Mouse (Mus musculus): ENCODE results near the gene Cltc. TPM values are rescaled to one million over a fixed set of nuclear protein-coding genes. Genes with fewer than 3 reads are reported as not detected.
A peak's percentile ranks its signal among the peaks of the same experiment; 100 is the strongest.
"Not testable (repeated sequence)": the region's sequence is repeated elsewhere in the genome, so short reads cannot be mapped to it uniquely, and the experiment has no call there.

The Cltc gene
- polyA plus RNA-seq, 1 experiment: 453 TPM

DNA sequence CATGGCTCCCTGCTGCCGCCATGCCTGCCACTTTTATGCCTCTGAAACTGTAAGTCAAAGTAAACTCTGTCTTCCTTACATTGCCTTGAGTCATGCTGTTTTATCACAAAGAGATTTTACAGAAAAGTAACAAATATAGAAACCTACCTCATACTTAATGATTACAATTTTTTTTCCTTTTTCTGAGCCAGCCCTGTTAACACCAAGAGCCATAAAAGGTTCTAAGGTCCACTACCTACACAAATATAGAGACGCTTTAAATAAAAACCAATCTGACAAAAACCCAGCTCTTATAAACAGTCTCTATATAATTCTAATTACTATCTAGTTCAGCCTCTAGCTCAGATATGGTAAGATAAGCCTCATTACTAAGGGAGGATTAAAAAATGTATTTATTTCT is 7.1 kb upstream of the Cltc start:
- H3K27ac ChIP-seq (ENCODE audit: insufficient read depth, low read length): no peak overlapping the region
- H3K9ac ChIP-seq (ENCODE audit: low read depth, poor library complexity, severe bottlenecking): no peak overlapping the region
- peaks cover under 1% of the 10 kb centered on the region; the same call in 1 of the 2 replicates for H3K36me3 ChIP-seq (ENCODE audit: control insufficient read depth, insufficient read depth, low read length, poor library complexity, severe bottlenecking)
- H3K4me3 ChIP-seq (ENCODE audit: low read depth, low read length): no peak overlapping the region
- TF ChIP-seq EP300 (IDR thresholded peaks at IDR 0.05; ENCODE audit: insufficient read depth, low read depth, low read length) (no peak), CTCF (IDR thresholded peaks at IDR 0.05; ENCODE audit: low read depth, low read length) (no peak), POLR2A (IDR thresholded peaks at IDR 0.05; ENCODE audit: insufficient read depth, low read length) (no peak)
- H3K9me3 ChIP-seq (replicated peaks; ENCODE audit: control insufficient read depth, insufficient read depth, low read length, poor library complexity, severe bottlenecking): no peaks in the 10 kb centered on the region; the same call in 1 of the 2 replicates
- no peaks in the 10 kb centered on the region for H3K27me3 ChIP-seq (ENCODE audit: control insufficient read depth, insufficient read depth, low read length, poor library complexity, severe bottlenecking)
- no peaks in the 10 kb centered on the region for H3K4me1 ChIP-seq (ENCODE audit: control insufficient read depth, insufficient read depth, low read length)

DNA sequence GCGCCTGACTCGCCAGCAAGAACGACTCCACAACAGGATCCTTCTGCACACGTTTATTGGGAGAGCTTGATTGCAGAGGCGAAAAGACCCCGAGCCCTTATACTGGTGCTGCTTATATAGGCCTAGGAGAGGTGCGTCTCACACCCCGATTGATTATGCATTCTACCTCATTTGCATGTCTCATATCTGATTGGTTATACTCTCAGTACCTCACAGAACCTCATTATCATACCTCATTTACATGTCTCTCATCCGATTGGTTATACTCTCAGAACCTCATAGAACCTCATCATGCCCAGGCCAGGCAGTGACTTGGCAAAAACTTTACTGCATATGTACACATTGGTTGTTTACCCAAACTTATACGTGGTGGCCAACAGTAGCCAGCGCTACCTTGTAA is 5.8 kb upstream of the Cltc start:
- not testable (repeated sequence) for H3K4me3 ChIP-seq (ENCODE audit: low read depth, low read length); H3K36me3 ChIP-seq (ENCODE audit: control insufficient read depth, insufficient read depth, low read length, poor library complexity, severe bottlenecking); H3K9ac ChIP-seq (ENCODE audit: low read depth, poor library complexity, severe bottlenecking); H3K9me3 ChIP-seq (replicated peaks; ENCODE audit: control insufficient read depth, insufficient read depth, low read length, poor library complexity, severe bottlenecking); H3K27me3 ChIP-seq (ENCODE audit: control insufficient read depth, insufficient read depth, low read length, poor library complexity, severe bottlenecking); H3K27ac ChIP-seq (ENCODE audit: insufficient read depth, low read length); H3K4me1 ChIP-seq (ENCODE audit: control insufficient read depth, insufficient read depth, low read length)

DNA sequence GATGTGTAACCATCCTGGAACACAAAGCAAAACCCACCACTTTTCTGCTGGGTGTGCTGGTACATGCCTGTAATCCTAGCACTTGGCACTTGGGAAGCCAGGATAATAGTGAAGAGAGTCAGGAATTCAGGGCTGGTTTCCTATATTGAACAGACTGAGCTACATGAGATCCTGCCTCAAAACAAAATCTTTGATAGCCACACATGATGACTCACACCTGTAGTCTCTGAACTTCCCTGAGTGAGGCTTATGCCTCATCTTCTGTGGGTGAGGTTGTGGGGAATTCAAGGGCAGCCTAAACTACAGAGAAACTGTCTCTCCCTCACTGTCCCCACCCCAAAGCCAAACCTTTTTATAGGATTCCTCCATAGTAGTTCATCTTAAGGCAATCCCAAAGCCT is 3.0 kb upstream of the Cltc start:
- Histone ChIP-seq H3K9me3 (replicated peaks; ENCODE audit: control insufficient read depth, insufficient read depth, low read length, poor library complexity, severe bottlenecking) (no peaks in the 10 kb centered on the region; the same call in 1 of the 2 replicates), H3K27me3 (ENCODE audit: control insufficient read depth, insufficient read depth, low read length, poor library complexity, severe bottlenecking) (no peaks in the 10 kb centered on the region), H3K36me3 (ENCODE audit: control insufficient read depth, insufficient read depth, low read length, poor library complexity, severe bottlenecking) (no peaks in the 10 kb centered on the region), H3K4me1 (ENCODE audit: control insufficient read depth, insufficient read depth, low read length) (no peaks in the 10 kb centered on the region), H3K4me3 (ENCODE audit: low read depth, low read length) (no peak overlapping the region), H3K27ac (ENCODE audit: insufficient read depth, low read length) (no peak overlapping the region), H3K9ac (ENCODE audit: low read depth, poor library complexity, severe bottlenecking) (no peak overlapping the region)
- TF ChIP-seq POLR2A (IDR thresholded peaks at IDR 0.05; ENCODE audit: insufficient read depth, low read length): no peak

DNA sequence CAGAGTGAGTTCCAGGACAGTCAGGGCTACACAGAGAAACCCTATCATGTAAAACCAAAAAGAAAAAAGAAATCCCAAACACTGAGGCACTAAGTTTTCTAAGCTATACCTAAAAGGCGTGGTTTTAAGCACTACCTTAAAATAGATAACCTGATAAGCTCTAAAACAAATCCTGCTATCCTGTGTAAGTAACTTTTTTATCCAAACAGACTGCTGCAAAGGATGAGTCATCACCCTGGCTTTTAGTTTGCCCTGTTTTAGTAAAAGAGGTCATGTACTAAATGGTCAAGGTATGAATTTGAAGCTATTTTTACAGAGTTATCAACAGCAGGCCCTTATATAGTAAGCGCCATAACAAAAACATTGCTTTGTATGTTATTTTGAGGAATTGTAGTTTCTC is 2.5 kb upstream of the Cltc start:
- Histone ChIP-seq H3K27ac (ENCODE audit: insufficient read depth, low read length) (no peak overlapping the region), H3K4me3 (ENCODE audit: low read depth, low read length) (no peak overlapping the region), H3K9ac (ENCODE audit: low read depth, poor library complexity, severe bottlenecking) (no peak overlapping the region), H3K4me1 (ENCODE audit: control insufficient read depth, insufficient read depth, low read length) (no peaks in the 10 kb centered on the region), H3K9me3 (replicated peaks; ENCODE audit: control insufficient read depth, insufficient read depth, low read length, poor library complexity, severe bottlenecking) (no peaks in the 10 kb centered on the region; the same call in 1 of the 2 replicates), H3K36me3 (ENCODE audit: control insufficient read depth, insufficient read depth, low read length, poor library complexity, severe bottlenecking) (no peaks in the 10 kb centered on the region), H3K27me3 (ENCODE audit: control insufficient read depth, insufficient read depth, low read length, poor library complexity, severe bottlenecking) (no peaks in the 10 kb centered on the region)
- TF ChIP-seq CTCF (IDR thresholded peaks at IDR 0.05; ENCODE audit: low read depth, low read length) (no peak), POLR2A (IDR thresholded peaks at IDR 0.05; ENCODE audit: insufficient read depth, low read length) (no peak), EP300 (IDR thresholded peaks at IDR 0.05; ENCODE audit: insufficient read depth, low read depth, low read length) (no peak)

DNA sequence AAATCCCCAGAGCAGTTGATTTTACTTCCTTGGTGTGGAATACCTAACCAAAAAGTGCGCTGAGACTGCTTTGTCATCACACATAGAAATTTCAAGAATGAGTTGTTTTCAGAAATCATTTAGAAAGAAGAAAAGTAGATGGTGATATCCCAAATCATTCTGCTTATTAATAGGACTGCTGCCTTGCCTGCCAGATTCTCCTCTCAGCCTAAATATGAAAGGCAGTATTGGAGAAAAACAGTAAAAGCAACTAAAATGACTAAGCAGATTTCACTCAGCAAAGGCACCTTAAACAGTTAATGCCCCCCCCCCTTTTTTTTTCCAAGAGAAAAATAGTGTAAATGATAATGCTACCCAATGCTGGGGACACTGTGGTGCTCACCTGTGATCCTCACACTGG is 1.9 kb upstream of the Cltc start:
- Histone ChIP-seq H3K9ac (ENCODE audit: low read depth, poor library complexity, severe bottlenecking) (peak overlapping the region; percentile 37; the same call in 1 of the 2 replicates), H3K27me3 (ENCODE audit: control insufficient read depth, insufficient read depth, low read length, poor library complexity, severe bottlenecking) (no peaks in the 10 kb centered on the region), H3K27ac (ENCODE audit: insufficient read depth, low read length) (no peak overlapping the region), H3K36me3 (ENCODE audit: control insufficient read depth, insufficient read depth, low read length, poor library complexity, severe bottlenecking) (no peaks in the 10 kb centered on the region), H3K4me3 (ENCODE audit: low read depth, low read length) (no peak overlapping the region), H3K9me3 (replicated peaks; ENCODE audit: control insufficient read depth, insufficient read depth, low read length, poor library complexity, severe bottlenecking) (no peaks in the 10 kb centered on the region; the same call in 1 of the 2 replicates), H3K4me1 (ENCODE audit: control insufficient read depth, insufficient read depth, low read length) (no peaks in the 10 kb centered on the region)
- TF ChIP-seq POLR2A (IDR thresholded peaks at IDR 0.05; ENCODE audit: insufficient read depth, low read length): no peak

DNA sequence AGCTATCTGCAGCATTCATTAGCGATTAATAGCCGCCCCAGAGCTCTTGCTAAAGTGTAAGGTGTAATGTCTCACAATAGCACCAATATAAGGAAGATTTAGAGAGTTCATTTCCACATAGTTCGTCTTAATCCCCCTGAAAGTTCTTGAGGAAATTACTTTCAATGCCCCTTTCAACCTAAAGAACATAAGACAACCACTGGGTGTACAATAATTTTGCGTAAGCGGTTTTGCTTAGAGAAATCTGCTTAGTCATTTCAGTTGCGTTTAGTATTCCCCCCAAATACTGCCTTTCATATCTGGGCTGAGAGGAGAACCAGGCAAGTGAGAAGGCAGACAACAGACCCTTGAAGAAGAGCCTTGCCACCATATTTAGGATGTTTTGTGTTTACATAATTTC is 1.2 kb upstream of the Cltc start:
- Histone ChIP-seq H3K27me3 (ENCODE audit: control insufficient read depth, insufficient read depth, low read length, poor library complexity, severe bottlenecking) (no peaks in the 10 kb centered on the region), H3K4me1 (ENCODE audit: control insufficient read depth, insufficient read depth, low read length) (no peaks in the 10 kb centered on the region), H3K4me3 (ENCODE audit: low read depth, low read length) (peak overlapping the region; percentile 82), H3K27ac (ENCODE audit: insufficient read depth, low read length) (peak overlapping the region; percentile 87), H3K9me3 (replicated peaks; ENCODE audit: control insufficient read depth, insufficient read depth, low read length, poor library complexity, severe bottlenecking) (no peaks in the 10 kb centered on the region; the same call in 1 of the 2 replicates), H3K9ac (ENCODE audit: low read depth, poor library complexity, severe bottlenecking) (peak overlapping the region; percentile 85), H3K36me3 (ENCODE audit: control insufficient read depth, insufficient read depth, low read length, poor library complexity, severe bottlenecking) (peaks cover 3% of the 10 kb centered on the region; the same call in 1 of the 2 replicates)
- TF ChIP-seq POLR2A (IDR thresholded peaks at IDR 0.05; ENCODE audit: insufficient read depth, low read length) (no peak), CTCF (IDR thresholded peaks at IDR 0.05; ENCODE audit: low read depth, low read length) (no peak), EP300 (IDR thresholded peaks at IDR 0.05; ENCODE audit: insufficient read depth, low read depth, low read length) (no peak)

DNA sequence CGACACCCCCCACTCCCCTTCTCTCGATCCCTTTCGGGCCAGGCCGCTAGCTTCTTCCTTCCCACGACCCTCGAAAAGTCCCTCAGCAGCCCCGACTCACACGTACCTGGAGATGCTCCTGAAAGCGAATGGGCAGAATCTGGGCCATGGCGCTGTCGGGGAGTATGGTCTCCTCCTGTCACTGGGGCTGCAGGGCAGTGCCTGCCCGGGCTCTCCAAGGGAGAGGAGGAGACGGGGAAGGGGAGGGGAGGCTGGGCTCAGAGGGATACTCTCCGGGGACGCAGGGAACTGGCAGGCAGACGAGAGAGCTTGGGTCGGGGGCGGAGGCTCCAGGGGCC is 254 bp downstream of the Cltc start:
- no peaks in the 10 kb centered on the region for H3K9me3 ChIP-seq (replicated peaks; ENCODE audit: control insufficient read depth, insufficient read depth, low read length, poor library complexity, severe bottlenecking)
- H3K27ac ChIP-seq (ENCODE audit: insufficient read depth, low read length): peak overlapping the region; percentile 86
- H3K9ac ChIP-seq (ENCODE audit: low read depth, poor library complexity, severe bottlenecking): peak overlapping the region; percentile 85
- no peak for TF ChIP-seq EP300 (IDR thresholded peaks at IDR 0.05; ENCODE audit: insufficient read depth, low read depth, low read length)
- TF ChIP-seq POLR2A (IDR thresholded peaks at IDR 0.05; ENCODE audit: insufficient read depth, low read length): peak; percentile 65
- peak overlapping the region; percentile 96 for H3K4me3 ChIP-seq (ENCODE audit: low read depth, low read length)
- peaks cover 10% of the 10 kb centered on the region for H3K36me3 ChIP-seq (ENCODE audit: control insufficient read depth, insufficient read depth, low read length, poor library complexity, severe bottlenecking)
- no peaks in the 10 kb centered on the region for H3K4me1 ChIP-seq (ENCODE audit: control insufficient read depth, insufficient read depth, low read length)
- H3K27me3 ChIP-seq (ENCODE audit: control insufficient read depth, insufficient read depth, low read length, poor library complexity, severe bottlenecking): no peaks in the 10 kb centered on the region
